Mouse (Mus musculus) lung, embryonic 14.5 days (tissue): Measurements from ENCODE around the gene Prickle2. TPM values are rescaled to one million over a fixed set of nuclear protein-coding genes. Genes with fewer than 3 reads are reported as not detected.

Source experiments
- ATAC-seq: fragments of 200-750 bp; cut with Nextera tagmentation; 2 replicates; pipeline ENCODE4 v1.8.0; 2017; ENCODE audit warnings: mild to moderate bottlenecking, moderate TSS enrichment, moderate library complexity; ENCODE audit not compliant: insufficient read depth
- DNase-seq: peaks from one replicate; pipeline ENCODE4 v3.0.0-alpha.2; 2015
- H3K27ac ChIP-seq: fragments of 300-500 bp; sonication (generic); 2 replicates; pipeline ENCODE4 v1.5.1; 2014; ENCODE audit warnings: low read depth, mild to moderate bottlenecking, moderate library complexity
- H3K27me3 ChIP-seq: fragments of 300-500 bp; sonication (generic); 2 replicates; pipeline ENCODE4 v1.6.1; 2014; ENCODE audit warnings: low read length, control low read depth; ENCODE audit not compliant: insufficient read depth
- H3K36me3 ChIP-seq: fragments of 300-500 bp; sonication (generic); 2 replicates; pipeline ENCODE4 v1.6.1; 2014; ENCODE audit warnings: control low read depth; ENCODE audit not compliant: insufficient read depth
- H3K4me1 ChIP-seq: fragments of 300-500 bp; sonication (generic); 2 replicates; pipeline ENCODE4 v1.6.1; 2014; ENCODE audit warnings: antibody characterized with exemption, control low read depth; ENCODE audit not compliant: insufficient read depth
- H3K4me2 ChIP-seq: fragments of 300-500 bp; sonication (generic); 2 replicates; pipeline ENCODE4 v1.6.1; 2014; ENCODE audit warnings: mild to moderate bottlenecking
- H3K4me3 ChIP-seq: fragments of 300-500 bp; sonication (generic); 2 replicates; pipeline ENCODE4 v1.5.1; 2014; ENCODE audit warnings: low read depth, low read length
- H3K9ac ChIP-seq: fragments of 300-500 bp; sonication (generic); 2 replicates; pipeline ENCODE4 v1.6.1; 2014
- H3K9me3 ChIP-seq: fragments of 300-500 bp; sonication (generic); 2 replicates; pipeline ENCODE4 v1.6.1; 2016; ENCODE audit warnings: low read depth, low read length, control low read depth
- CTCF ChIP-seq: IDR thresholded peaks from 2 replicates; pipeline ENCODE4 v1.5.1; 2016; ENCODE audit warnings: antibody characterized with exemption, low read depth
- WGBS: fragments of 180-500 bp; shearing (Covaris S2); extraction: QIAGEN DNeasy Blood & Tissue Kit; methylation state at CpG from one replicate; pipeline ENCODE4 v1.1.7; 2014; 5-methylcytosine and 5-hydroxymethylcytosine counted together
- polyA plus RNA-seq: library from polyadenylated mRNA; unstranded; fragments of >200 nt; fragmentation: Nextera tagmentation; extraction: Ambion mirVana; gene quantifications from 2 replicates; pipeline ENCODE4 v1.2.1, GENCODE M21; 2014

Gene Prickle2
- polyA plus RNA-seq, 1 experiment from 2014 or later: 11.0 TPM

DNA sequence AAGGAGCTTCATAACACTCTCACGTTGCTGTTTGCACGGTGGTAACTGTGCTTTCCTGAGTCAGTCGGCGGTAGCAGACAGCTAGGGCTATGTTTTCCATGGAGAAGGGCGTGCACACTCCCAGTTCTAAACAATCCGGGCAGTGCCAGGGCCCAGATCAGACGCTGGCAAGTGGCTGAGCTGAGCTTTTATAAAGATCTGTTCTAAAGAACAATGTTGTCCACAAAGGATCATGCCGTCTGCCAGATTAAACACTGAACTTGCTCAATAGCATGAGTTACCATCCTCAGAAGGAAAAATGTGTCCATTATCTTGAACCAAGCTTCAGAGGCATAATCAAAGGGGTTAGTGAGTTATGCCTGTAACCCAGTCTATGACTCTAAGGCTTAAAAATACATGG is 300.4 kb downstream of the Prickle2 start:
- no peak overlapping the region for H3K27ac ChIP-seq
- no peak overlapping the region for H3K4me2 ChIP-seq
- H3K9ac ChIP-seq: no peak overlapping the region
- H3K4me1 ChIP-seq: no peaks in the 10 kb centered on the region
- 48% methylated on average over 8 of the region's 8 CpGs for WGBS
- no peak for ATAC-seq
- H3K27me3 ChIP-seq: no peaks in the 10 kb centered on the region
- DNase-seq: no peak
- peaks cover 28% of the 10 kb centered on the region for H3K36me3 ChIP-seq
- no peak for TF ChIP-seq CTCF
- H3K9me3 ChIP-seq: no peaks in the 10 kb centered on the region
- H3K4me3 ChIP-seq: no peak overlapping the region

DNA sequence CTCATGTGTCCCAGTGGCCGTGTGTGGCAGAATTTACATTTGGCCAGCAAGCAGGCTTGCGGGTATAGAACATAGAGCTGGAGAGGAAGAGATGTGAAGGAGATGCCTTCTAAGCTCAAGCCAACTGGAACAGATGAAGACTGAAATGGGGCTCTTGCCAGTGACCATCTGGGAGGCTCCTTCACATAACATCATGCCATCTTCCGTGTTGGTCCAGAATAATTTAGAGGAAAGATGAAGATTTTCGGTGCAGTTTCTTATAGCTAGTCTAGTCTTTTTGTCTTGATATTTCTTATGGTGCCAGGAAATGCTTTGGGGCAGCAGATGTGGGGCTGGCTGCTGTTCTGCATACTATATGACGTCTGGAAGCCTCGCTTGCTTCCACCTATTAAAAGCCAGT is 308.1 kb downstream of the Prickle2 start:
- Histone ChIP-seq H3K9me3 (no peaks in the 10 kb centered on the region), H3K4me1 (no peaks in the 10 kb centered on the region), H3K9ac (no peak overlapping the region), H3K27ac (no peak overlapping the region), H3K27me3 (no peaks in the 10 kb centered on the region), H3K4me3 (no peak overlapping the region), H3K4me2 (no peak overlapping the region), H3K36me3 (no peaks in the 10 kb centered on the region; the same call in 1 of the 2 replicates)
- no peak for TF ChIP-seq CTCF
- 90% methylated on average over 6 of the region's 6 CpGs for WGBS
- DNase-seq: no peak
- ATAC-seq: no peak

DNA sequence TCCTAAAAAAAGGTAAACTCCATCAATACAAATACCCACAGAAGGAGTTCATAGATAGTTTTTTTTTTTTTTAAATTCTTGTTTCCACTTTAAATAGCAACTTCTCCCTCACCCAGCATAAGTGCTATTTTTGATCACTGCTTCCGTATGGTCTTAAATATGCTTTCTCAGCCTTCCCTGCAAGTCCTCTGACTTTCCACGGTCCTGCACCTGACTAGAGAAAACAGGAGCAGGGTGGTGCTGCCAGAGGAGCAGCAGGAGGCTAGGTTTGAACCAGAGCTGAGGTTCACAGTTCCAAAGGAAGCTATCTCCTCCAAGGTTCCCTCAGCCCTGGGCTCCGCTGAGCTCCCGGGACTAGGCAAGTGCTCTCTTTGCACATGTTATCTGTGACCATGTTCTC is 310.4 kb downstream of the Prickle2 start:
- Histone ChIP-seq H3K4me3 (no peak overlapping the region), H3K4me1 (no peaks in the 10 kb centered on the region), H3K9ac (no peak overlapping the region), H3K27me3 (no peaks in the 10 kb centered on the region), H3K27ac (no peak overlapping the region), H3K9me3 (no peaks in the 10 kb centered on the region), H3K36me3 (no peaks in the 10 kb centered on the region; the same call in 1 of the 2 replicates), H3K4me2 (no peak overlapping the region)
- WGBS: 58% methylated on average over 4 of the region's 4 CpGs
- DNase-seq (no peak), ATAC-seq (no peak)
- no peak for TF ChIP-seq CTCF

DNA sequence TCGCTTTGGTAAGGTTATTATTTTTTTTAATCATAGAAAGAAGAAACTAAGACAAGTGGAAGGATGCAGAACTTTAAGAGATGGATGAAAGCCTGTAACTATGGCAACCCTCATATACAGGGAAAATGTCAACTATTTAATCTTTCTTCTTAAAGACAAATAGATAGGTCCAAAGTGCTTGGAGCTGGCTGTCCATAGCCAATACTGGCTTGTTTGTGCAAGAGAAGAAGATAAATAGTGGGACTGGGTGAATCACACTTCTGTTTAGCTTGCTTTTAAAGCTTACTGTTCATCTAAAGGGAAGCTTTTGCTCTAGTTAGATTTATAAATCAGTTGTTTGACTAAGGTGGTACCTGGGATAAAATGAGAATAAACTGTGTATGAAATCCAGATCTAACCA is 310.8 kb downstream of the Prickle2 start:
- H3K4me3 ChIP-seq: no peak overlapping the region
- WGBS: 69% methylated on average over 1 of the region's 1 CpGs
- ATAC-seq: no peak

DNA sequence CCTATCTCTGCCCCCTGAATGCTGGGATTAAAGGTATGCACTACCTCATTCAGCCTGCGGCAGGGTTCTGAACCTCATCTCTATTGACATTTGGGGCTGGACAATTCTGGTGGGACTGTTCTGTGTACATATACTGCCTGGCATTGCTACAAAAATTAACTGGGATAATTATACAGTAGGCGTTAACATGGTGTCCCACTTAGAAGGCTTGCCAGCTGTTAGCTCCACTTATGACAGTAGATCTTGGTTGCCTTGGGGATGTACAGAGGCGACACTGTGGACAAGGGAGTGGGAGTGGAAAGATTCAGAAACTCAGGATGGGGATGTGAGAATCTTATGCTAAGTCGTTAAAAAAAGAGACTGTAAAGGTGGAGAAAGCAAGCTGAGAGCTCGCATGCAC is 311.3 kb downstream of the Prickle2 start:
- no peak for ATAC-seq

More for the DNA sequence above, 310.8 kb downstream of the Prickle2 start:
- Histone ChIP-seq H3K27ac (no peak overlapping the region), H3K4me1 (no peaks in the 10 kb centered on the region), H3K4me2 (no peak overlapping the region), H3K9me3 (no peaks in the 10 kb centered on the region), H3K27me3 (no peaks in the 10 kb centered on the region), H3K36me3 (no peaks in the 10 kb centered on the region; the same call in 1 of the 2 replicates), H3K9ac (no peak overlapping the region)
- DNase-seq: no peak
- TF ChIP-seq CTCF: no peak

DNA sequence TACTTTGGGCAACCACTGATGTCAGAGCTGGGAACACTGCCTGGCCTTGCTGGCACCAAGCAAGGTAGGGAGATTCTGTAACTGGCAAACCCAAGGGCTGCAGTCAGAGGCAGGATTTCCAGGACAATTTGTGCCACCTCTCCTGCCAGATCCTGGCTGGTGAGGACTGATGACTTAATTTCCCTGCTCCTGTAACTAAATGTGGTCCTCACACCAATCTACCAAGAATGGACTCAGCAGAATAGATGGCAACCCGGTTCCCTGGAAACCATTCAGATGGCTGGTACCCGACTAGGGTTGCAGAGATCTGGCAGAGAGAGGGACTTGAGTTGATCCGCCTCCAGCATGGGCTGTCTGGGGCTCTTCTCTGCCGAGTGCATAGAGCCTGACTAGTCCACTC is 315.6 kb downstream of the Prickle2 start:
- 86% methylated on average over 4 of the region's 4 CpGs for WGBS
- no peaks in the 10 kb centered on the region for H3K27me3 ChIP-seq
- H3K4me2 ChIP-seq: no peak overlapping the region
- no peaks in the 10 kb centered on the region for H3K36me3 ChIP-seq
- no peak for TF ChIP-seq CTCF
- ATAC-seq (no peak), DNase-seq (no peak)
- no peak overlapping the region for H3K4me3 ChIP-seq
- no peak overlapping the region for H3K9ac ChIP-seq
- no peak overlapping the region for H3K27ac ChIP-seq
- no peaks in the 10 kb centered on the region for H3K9me3 ChIP-seq
- 0 out of 2 replicates have a peak, but pooled peaks cover 4% of the 10 kb centered on the region for H3K4me1 ChIP-seq

More for the DNA sequence above, 311.3 kb downstream of the Prickle2 start:
- Histone ChIP-seq H3K4me2 (no peak overlapping the region), H3K27ac (no peak overlapping the region), H3K4me1 (no peaks in the 10 kb centered on the region), H3K9me3 (no peaks in the 10 kb centered on the region), H3K4me3 (no peak overlapping the region), H3K27me3 (no peaks in the 10 kb centered on the region), H3K9ac (no peak overlapping the region), H3K36me3 (no peaks in the 10 kb centered on the region; the same call in 1 of the 2 replicates)
- 74% methylated on average over 5 of the region's 5 CpGs for WGBS
- no peak for TF ChIP-seq CTCF
- DNase-seq: no peak

DNA sequence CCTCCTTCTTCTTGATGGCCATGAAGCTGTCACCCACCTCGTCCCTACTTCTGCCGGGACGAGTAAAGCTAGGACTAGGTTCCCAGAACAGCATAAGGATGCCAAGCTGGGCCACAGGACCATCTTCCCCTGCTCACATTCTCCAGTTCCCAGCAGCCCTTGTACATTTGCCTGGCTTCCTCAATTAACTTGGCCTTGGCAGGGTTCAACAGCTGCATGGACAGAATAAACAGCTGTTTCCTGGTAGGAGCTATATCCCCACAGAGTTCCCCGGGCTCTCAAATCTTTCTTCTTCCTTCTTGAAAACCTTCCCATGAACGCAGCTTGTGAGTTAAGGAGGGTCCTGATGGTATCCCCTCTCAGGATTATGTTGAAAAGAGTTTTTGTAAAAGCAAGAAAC is 317.3 kb downstream of the Prickle2 start:
- Histone ChIP-seq H3K27ac (0 out of 2 replicates have a peak overlapping the region, but pooled peaks have one; percentile 24), H3K4me1 (peaks cover 4% of the 10 kb centered on the region; the same call in 1 of the 2 replicates), H3K4me2 (no peak overlapping the region), H3K27me3 (no peaks in the 10 kb centered on the region), H3K36me3 (no peaks in the 10 kb centered on the region), H3K4me3 (no peak overlapping the region), H3K9me3 (no peaks in the 10 kb centered on the region), H3K9ac (no peak overlapping the region)
- DNase-seq: peak; percentile 25
- WGBS: 58% methylated on average over 5 of the region's 5 CpGs
- ATAC-seq: no peak
- TF ChIP-seq CTCF: no peak

DNA sequence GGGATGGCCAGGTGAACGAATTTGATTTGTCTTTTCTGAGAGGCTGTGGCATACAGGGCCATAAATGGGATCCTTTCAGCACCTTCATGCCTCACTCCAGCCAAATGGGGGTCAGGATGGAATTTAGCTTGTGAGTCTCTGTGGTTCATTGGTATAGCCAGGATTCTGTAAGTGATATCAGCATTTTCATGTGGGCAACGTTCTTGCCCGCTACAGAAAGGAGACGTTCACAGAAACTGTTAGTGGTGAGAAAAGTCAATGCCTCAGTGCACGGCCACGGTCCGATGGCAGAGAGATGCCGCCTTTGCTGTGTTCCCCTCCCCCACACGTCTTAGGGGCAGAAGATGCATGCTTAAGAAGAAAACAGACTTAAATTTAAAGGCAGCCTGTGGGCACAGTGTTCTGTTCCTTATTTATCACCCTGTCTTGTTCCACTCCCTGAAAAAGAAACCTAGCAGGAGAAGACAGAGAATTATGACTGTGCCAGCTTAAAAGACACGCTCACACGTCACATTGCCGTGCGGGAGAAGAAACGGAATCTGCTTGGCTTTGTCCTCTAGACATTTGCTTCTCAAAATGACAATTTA is 322.7 kb downstream of the Prickle2 start:
- no peaks in the 10 kb centered on the region; the same call in 1 of the 2 replicates for H3K4me1 ChIP-seq
- no peak overlapping the region for H3K9ac ChIP-seq
- no peak overlapping the region for H3K4me2 ChIP-seq
- no peak overlapping the region for H3K27ac ChIP-seq
- no peaks in the 10 kb centered on the region for H3K9me3 ChIP-seq
- 67% methylated on average over 14 of the region's 14 CpGs for WGBS
- no peak overlapping the region for H3K4me3 ChIP-seq
- no peaks in the 10 kb centered on the region for H3K27me3 ChIP-seq
- no peak for TF ChIP-seq CTCF
- ATAC-seq: no peak
- DNase-seq: no peak
- H3K36me3 ChIP-seq: no peaks in the 10 kb centered on the region
